Mouse (Mus musculus) embryonic fibroblast, embryonic 13.5 days (primary cell): ENCODE results near the gene Wdr95.

Source experiments
- CTCF ChIP-seq: IDR thresholded peaks from 2 replicates; pipeline ENCODE4 v1.5.1; 2011; ENCODE audit warnings: mild to moderate bottlenecking, control low read depth, low read length, moderate library complexity, borderline replicate concordance; ENCODE audit not compliant: insufficient read depth
- POLR2A ChIP-seq: IDR thresholded peaks from 2 replicates; pipeline ENCODE4 v1.6.1; 2011; ENCODE audit warnings: low read depth, mild to moderate bottlenecking, control low read depth, low read length, moderate library complexity

GRCm38 (mm10) chr5:149483321-149484052 is 45.0 kb upstream of the Wdr95 start:
- no peak for TF ChIP-seq CTCF
- TF ChIP-seq POLR2A: no peak
